Mouse (Mus musculus) lung, embryonic 15.5 days (tissue): ENCODE measurements around the gene Tmod2. TPM values are rescaled to one million over a fixed set of nuclear protein-coding genes. Genes with fewer than 3 reads are reported as not detected.
"Not testable (repeated sequence)": the region's sequence is repeated elsewhere in the genome, so short reads cannot be mapped to it uniquely, and the experiment has no call there.

Source experiments
- ATAC-seq: fragments of 200-750 bp; cut with Nextera tagmentation; 2 replicates; pipeline ENCODE4 v1.8.0; 2017; ENCODE audit warnings: moderate number of reproducible peaks, borderline replicate concordance; ENCODE audit not compliant: low FRiP score, low TSS enrichment; ENCODE audit errors: extremely low read depth
- H3K27ac ChIP-seq: fragments of 300-500 bp; sonication (generic); 2 replicates; pipeline ENCODE4 v1.5.1; 2015; ENCODE audit warnings: moderate library complexity, mild to moderate bottlenecking, inconsistent platforms
- H3K27me3 ChIP-seq: fragments of 300-500 bp; sonication (generic); 2 replicates; pipeline ENCODE4 v1.6.1; 2015; ENCODE audit warnings: inconsistent platforms
- H3K36me3 ChIP-seq: fragments of 300-500 bp; sonication (generic); 2 replicates; pipeline ENCODE4 v1.6.1; 2015; ENCODE audit warnings: inconsistent platforms
- H3K4me1 ChIP-seq: fragments of 300-500 bp; sonication (generic); 2 replicates; pipeline ENCODE4 v1.6.1; 2015; ENCODE audit warnings: inconsistent platforms
- H3K4me2 ChIP-seq: fragments of 300-500 bp; sonication (generic); 2 replicates; pipeline ENCODE4 v1.6.1; 2015; ENCODE audit warnings: inconsistent platforms, mild to moderate bottlenecking, moderate library complexity
- H3K4me3 ChIP-seq: fragments of 300-500 bp; sonication (generic); 2 replicates; pipeline ENCODE4 v1.5.1; 2015; ENCODE audit warnings: mild to moderate bottlenecking, inconsistent platforms
- H3K9ac ChIP-seq: fragments of 300-500 bp; sonication (generic); 2 replicates; pipeline ENCODE4 v1.6.1; 2015; ENCODE audit warnings: inconsistent platforms
- H3K9me3 ChIP-seq: fragments of 300-500 bp; sonication (generic); 2 replicates; pipeline ENCODE4 v1.6.1; 2016; ENCODE audit warnings: inconsistent platforms
- WGBS: fragments of 180-500 bp; shearing (Covaris S2); methylation state at CpG from one replicate; pipeline ENCODE4 v1.1.7; 2015; 5-methylcytosine and 5-hydroxymethylcytosine counted together
- polyA plus RNA-seq: library from polyadenylated mRNA; unstranded; fragments of >200 nt; fragmentation: Nextera tagmentation; extraction: Ambion mirVana; gene quantifications from 2 replicates; pipeline ENCODE4 v1.2.1, GENCODE M21; 2015

Gene Tmod2
- 9.4 and 10.1 TPM in 2 replicates for polyA plus RNA-seq

DNA sequence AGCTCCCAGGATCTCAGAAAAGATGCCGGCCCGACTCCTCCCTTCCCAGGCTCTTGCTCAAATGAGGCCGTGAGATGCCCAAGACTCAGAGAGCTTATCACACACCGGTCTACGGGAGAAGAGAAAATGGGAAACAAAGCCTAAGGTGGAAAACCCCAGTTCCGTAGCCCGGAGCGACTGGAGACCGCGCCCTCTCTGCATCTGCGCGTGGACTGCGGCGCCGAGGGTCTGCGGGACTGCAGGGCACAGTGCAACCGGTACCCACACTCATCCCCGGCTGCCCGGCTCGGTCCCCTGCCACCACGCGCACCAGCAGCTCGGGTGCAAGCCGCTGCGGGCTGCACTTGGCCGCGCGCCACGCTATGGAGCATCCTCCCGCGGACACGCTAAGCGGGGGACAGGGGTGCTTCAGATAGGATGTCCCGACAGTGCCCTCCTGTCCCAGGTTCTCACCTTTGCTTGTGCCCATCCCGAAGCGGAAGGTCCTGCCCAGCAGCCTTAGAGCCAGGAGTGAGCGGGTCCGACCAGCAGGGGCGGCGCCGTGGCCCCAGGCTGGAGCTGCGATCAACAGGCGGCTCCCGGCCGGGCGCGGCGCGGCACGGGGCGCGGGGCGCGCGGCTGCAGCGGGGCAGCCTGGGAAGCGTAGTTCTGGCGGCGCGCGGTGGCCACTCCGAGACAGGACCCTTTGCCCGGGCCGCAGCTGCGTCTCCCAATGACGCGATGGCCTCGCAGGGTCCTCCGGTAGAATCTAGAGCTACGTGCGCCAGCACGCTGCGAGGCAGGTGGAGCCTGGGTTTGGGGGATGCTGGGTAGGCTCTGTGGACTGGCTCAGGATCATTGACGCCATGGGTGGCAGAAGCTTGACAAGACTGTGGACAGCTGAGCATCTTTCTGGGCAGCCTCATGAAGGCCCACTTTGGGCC is at the start of gene Tmod2:
TSS of gene Tmod2 (minus strand) at position 755 of the 923 bp plus-strand sequence.
- H3K36me3 ChIP-seq, result no peaks in the 10 kb centered on the region
- no peaks in the 10 kb centered on the region for H3K9me3 ChIP-seq
- H3K9ac ChIP-seq, result peak within 1 kb of the TSS; percentile 55
- WGBS, result 2% methylated on average over 74 of the region's 74 CpGs
- peak within 1 kb of the TSS; percentile 58 for H3K4me3 ChIP-seq
- ATAC-seq, result peak; percentile 87
- H3K27me3 ChIP-seq, result peaks cover 25% of the 10 kb centered on the region; the same call in 1 of the 2 replicates
- no peak within 1 kb of the TSS for H3K27ac ChIP-seq
- no peaks in the 10 kb centered on the region for H3K4me1 ChIP-seq
- H3K4me2 ChIP-seq, result peak within 1 kb of the TSS; percentile 99

DNA sequence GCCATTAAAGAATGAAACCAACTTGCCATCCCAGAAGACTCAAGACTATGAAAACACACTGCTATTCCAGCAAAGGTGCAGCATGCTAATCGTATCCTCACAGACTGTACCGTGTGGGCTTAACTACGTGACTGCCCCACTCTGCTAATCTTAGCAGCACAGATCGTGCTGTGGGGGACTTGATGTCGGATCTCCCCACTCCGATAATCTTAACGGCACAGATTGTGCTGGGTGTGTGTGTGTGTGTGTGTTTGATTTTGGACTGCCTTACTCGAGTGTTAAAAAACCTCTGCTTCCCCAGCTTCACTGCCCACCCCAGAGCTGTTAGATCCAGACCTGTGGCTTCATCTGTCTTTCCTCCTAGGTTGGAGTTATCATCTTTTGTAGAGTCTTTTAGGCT is 49.8 kb upstream of the Tmod2 start:
- no peak overlapping the region for H3K9ac ChIP-seq
- ATAC-seq, result no peak
- no peaks in the 10 kb centered on the region for H3K4me1 ChIP-seq
- 75% methylated on average over 8 of the region's 8 CpGs for WGBS
- no peak overlapping the region for H3K4me2 ChIP-seq
- H3K4me3 ChIP-seq, result no peak overlapping the region
- H3K27me3 ChIP-seq, result no peaks in the 10 kb centered on the region
- H3K36me3 ChIP-seq, result no peaks in the 10 kb centered on the region
- H3K27ac ChIP-seq, result no peak overlapping the region
- no peaks in the 10 kb centered on the region for H3K9me3 ChIP-seq

- not testable (repeated sequence) for H3K27me3 ChIP-seq, H3K27ac ChIP-seq, H3K36me3 ChIP-seq, H3K4me2 ChIP-seq, H3K4me3 ChIP-seq, ATAC-seq, H3K9me3 ChIP-seq, H3K9ac ChIP-seq
- H3K4me1 ChIP-seq, result peaks cover 12% of the 10 kb centered on the region
- 71% methylated on average over 3 of the region's 3 CpGs for WGBS
These were observed 45.3 kb upstream of the Tmod2 start for GRCm38 (mm10) chr9:75656456-75656855.

DNA sequence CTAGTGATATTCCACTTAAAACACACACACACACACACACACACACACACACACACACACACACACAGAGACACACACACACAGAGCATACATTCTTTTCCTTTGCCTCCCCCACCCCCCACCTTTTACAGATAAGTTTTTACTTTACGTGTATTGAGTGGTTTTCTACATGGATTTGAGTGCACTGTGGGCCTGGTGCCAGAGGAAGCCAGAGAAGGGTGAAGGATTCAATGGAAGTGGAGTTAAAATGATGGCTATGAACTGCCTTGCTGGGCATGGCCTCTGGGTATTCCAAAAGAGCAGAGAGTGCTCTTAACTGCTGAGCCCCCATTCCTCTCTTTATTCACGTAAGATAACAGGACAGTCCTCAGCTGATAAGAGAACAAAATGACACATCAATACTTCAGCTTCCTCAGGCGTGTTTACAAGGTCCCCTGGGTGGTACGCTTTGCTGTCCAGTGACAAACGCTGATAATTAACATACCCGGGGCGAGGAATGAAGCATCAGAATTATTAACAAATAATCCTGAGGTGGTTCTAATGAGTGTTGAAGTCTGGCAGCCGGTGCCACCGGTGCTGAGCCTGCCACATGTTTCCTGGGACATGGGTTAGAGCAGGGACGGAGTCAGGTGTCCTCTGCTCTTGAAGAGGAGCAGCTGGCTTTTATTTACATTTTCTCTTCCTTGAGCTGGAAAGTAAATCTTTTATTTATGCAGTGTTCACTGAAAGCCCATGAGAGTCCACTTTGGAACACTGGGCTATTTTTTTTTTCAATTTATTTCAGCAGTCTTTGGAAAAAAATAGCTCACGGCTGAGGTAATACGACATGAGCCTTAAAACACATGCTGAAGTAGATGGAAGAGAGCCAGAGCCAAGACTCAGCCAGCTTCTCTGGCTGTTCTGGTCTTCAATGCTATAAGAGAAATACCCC is 43.1 kb upstream of the Tmod2 start:
- no peaks in the 10 kb centered on the region for H3K36me3 ChIP-seq
- no peaks in the 10 kb centered on the region for H3K9me3 ChIP-seq
- no peak overlapping the region for H3K4me3 ChIP-seq
- WGBS, result 7% methylated on average over 12 of the region's 12 CpGs
- no peak overlapping the region; the same call in 1 of the 2 replicates for H3K27ac ChIP-seq
- H3K27me3 ChIP-seq, result no peaks in the 10 kb centered on the region
- no peak overlapping the region for H3K4me2 ChIP-seq
- peak; percentile 31; the same call in 1 of the 2 replicates for ATAC-seq
- H3K4me1 ChIP-seq, result peaks cover 12% of the 10 kb centered on the region
- no peak overlapping the region for H3K9ac ChIP-seq

DNA sequence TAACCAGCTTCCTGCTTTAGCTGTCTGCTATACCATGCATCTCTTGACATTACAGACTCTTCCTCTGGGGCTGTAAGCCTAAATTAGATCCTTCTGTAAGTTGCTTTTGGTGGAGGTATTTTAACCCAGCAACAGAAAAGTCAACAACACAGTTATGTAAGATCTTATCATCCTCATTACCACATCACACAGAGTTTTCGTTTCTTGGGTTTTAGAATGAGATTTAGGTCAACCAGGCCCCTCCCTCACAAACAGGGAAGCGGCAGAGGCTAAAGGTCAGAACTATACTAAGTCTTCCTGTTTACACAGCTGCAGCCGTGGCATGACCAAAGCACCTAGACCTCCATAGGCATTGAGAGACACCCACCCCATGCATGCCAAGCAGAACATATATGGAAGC is 34.3 kb upstream of the Tmod2 start:
- no peak overlapping the region for H3K27ac ChIP-seq
- no peaks in the 10 kb centered on the region for H3K36me3 ChIP-seq
- H3K27me3 ChIP-seq, result no peaks in the 10 kb centered on the region
- no peak overlapping the region for H3K9ac ChIP-seq
- WGBS, result 28% methylated on average over 3 of the region's 3 CpGs
- no peak overlapping the region for H3K4me3 ChIP-seq
- H3K4me1 ChIP-seq, result no peaks in the 10 kb centered on the region
- no peak overlapping the region for H3K4me2 ChIP-seq
- ATAC-seq, result no peak
- no peaks in the 10 kb centered on the region for H3K9me3 ChIP-seq

- 82% methylated on average over 4 of the region's 4 CpGs for WGBS
These were observed 23.1 kb upstream of the Tmod2 start for GRCm38 (mm10) chr9:75634226-75634625.

GRCm38 (mm10) chr9:75633603-75634002 is 22.5 kb upstream of the Tmod2 start:
- Histone ChIP-seq H3K9ac (no peak overlapping the region), H3K36me3 (no peaks in the 10 kb centered on the region), H3K27ac (no peak overlapping the region), H3K9me3 (no peaks in the 10 kb centered on the region), H3K4me1 (0 out of 2 replicates have a peak, but pooled peaks cover 8% of the 10 kb centered on the region), H3K4me2 (no peak overlapping the region), H3K4me3 (no peak overlapping the region), H3K27me3 (no peaks in the 10 kb centered on the region)
- ATAC-seq, result no peak
- WGBS, result 85% methylated on average over 8 of the region's 8 CpGs

More at GRCm38 (mm10) chr9:75634226-75634625, 23.1 kb upstream of the Tmod2 start:
- Histone ChIP-seq H3K4me2 (no peak overlapping the region), H3K9ac (no peak overlapping the region), H3K4me3 (no peak overlapping the region), H3K36me3 (no peaks in the 10 kb centered on the region), H3K9me3 (no peaks in the 10 kb centered on the region), H3K27me3 (no peaks in the 10 kb centered on the region), H3K27ac (no peak overlapping the region), H3K4me1 (0 out of 2 replicates have a peak, but pooled peaks cover 8% of the 10 kb centered on the region)
- no peak for ATAC-seq

DNA sequence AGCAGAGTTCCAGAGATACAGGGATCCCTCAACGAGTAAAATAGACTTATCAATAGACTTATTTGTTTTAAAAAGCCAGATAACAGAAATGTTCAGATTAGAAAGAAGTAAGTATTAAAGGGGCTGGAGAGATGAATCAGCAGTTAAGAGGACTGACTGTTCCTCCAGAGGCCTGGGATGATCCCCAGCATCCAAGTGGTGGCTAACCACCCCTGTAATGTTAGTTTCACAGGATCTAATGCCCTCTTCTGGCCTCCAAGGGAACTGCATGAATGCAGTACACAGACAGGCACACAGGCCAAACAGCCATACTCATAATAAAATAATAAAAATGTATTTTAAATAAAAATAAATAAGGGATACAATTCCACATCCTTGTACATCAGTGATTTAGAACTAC is 21.8 kb upstream of the Tmod2 start:
- Histone ChIP-seq H3K9me3 (no peaks in the 10 kb centered on the region), H3K9ac (no peak overlapping the region), H3K36me3 (no peaks in the 10 kb centered on the region), H3K4me2 (no peak overlapping the region), H3K27me3 (no peaks in the 10 kb centered on the region), H3K4me3 (no peak overlapping the region), H3K4me1 (0 out of 2 replicates have a peak, but pooled peaks cover 8% of the 10 kb centered on the region), H3K27ac (no peak overlapping the region)
- 49% methylated on average over 1 of the region's 1 CpGs for WGBS
- ATAC-seq, result no peak

DNA sequence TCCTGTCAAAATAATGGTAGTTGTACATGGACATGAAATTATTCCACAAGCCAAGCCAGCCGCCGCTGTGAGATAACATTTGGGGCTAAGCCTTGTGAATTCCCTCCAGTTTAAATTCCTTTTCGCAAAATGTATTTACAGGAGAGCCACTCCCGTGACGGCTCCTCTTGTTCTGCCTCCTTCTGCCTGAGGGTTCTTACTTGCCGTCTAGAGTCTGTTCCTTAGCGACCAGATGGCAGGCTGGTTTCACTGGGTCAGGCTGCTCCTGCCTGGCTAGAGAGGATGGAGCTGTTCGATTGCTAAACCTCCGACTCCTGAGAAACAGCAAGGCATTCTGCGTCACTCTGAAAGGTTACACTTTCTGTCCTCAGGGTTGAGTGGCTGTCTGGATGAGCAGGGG is 21.0 kb upstream of the Tmod2 start:
- Histone ChIP-seq H3K9ac (no peak overlapping the region), H3K27ac (no peak overlapping the region)
- 36% methylated on average over 10 of the region's 10 CpGs for WGBS

GRCm38 (mm10) chr9:75630823-75631454 is 19.8 kb upstream of the Tmod2 start:
- Histone ChIP-seq H3K4me2 (no peak overlapping the region), H3K27me3 (no peaks in the 10 kb centered on the region; the same call in 1 of the 2 replicates), H3K9me3 (no peaks in the 10 kb centered on the region), H3K27ac (peak overlapping the region; percentile 9), H3K36me3 (no peaks in the 10 kb centered on the region), H3K4me3 (no peak overlapping the region), H3K4me1 (peaks cover 18% of the 10 kb centered on the region), H3K9ac (no peak overlapping the region)
- 60% methylated on average over 8 of the region's 8 CpGs for WGBS
- no peak for ATAC-seq

More for the DNA sequence above, 21.0 kb upstream of the Tmod2 start:
- Histone ChIP-seq H3K4me2 (peak overlapping the region; percentile 4; the same call in 1 of the 2 replicates), H3K9me3 (no peaks in the 10 kb centered on the region), H3K36me3 (no peaks in the 10 kb centered on the region), H3K4me3 (no peak overlapping the region), H3K4me1 (0 out of 2 replicates have a peak, but pooled peaks cover 8% of the 10 kb centered on the region), H3K27me3 (no peaks in the 10 kb centered on the region; the same call in 1 of the 2 replicates)
- no peak for ATAC-seq

DNA sequence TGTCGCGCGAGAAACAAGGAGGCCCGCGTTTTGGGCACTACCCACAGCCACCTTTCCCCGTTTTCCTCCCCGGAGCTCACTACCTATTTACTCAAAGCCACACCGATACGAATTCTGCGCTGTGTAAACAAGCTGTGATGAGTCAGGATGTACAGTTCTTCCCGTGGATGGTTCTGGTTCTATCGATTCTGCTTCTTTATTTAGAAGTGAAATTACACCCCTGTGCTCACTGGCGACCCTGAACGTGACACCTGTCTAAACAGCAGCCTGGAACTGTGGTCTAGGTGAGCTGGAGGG is 15.1 kb upstream of the Tmod2 start:
- Histone ChIP-seq H3K4me2 (peak overlapping the region; percentile 95), H3K27me3 (no peaks in the 10 kb centered on the region; the same call in 1 of the 2 replicates), H3K9me3 (no peaks in the 10 kb centered on the region), H3K36me3 (no peaks in the 10 kb centered on the region), H3K9ac (peak overlapping the region; percentile 82), H3K4me3 (peak overlapping the region; percentile 87), H3K4me1 (peaks cover 10% of the 10 kb centered on the region), H3K27ac (peak overlapping the region; percentile 71; the same call in 1 of the 2 replicates)
- no peak for ATAC-seq
- under 1% methylated on average over 14 of the region's 14 CpGs for WGBS
